In the genomic region with DNA sequence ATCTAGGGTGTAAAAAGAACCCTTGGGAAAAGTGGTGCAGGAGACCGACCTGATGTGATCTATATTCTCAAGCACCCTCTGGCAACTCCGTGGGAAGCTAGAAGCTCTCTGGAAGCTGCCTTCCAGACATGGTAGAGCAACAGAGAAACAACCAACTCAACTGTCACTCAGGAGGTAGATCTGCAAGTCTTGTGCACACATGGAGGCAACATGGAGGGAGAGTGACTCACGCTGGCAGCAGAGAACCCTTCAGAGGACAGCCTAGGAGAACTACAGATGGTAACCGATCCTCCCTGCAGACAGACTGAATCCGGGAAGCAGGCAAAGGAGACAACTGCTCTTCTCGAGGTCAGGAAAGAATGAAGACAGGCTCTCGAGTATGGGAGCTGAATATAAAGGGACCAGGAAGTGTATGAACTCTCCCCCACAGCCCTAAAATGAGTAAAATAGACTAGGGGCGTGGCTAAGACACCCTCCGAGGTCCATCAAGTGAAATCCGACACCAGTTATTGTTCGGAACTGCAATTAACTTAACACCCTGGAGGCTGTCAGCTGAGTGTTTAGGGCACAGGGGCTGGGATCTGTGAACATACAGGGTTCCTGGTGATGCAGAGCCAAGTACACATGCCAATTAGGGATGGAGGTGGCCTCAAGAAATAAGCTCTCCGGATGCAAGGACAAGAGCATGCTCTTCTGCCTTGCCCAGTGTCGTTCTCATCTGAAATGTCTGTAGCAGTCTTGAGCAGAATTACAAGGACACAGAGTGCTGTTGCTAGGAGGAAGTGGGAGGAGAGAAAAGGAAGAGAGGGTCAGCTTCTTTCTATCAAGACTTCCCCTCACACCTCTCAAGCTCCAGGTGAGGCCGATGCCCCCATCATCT, we compare ENCODE assay signal across 7 mouse cellular contexts.
DNase-seq lines count a peak whose midpoint lies in the region; ATAC-seq and TF ChIP-seq lines count a peak whose summit lies in the region.

No protein-coding gene starts in this region.

- H3K9me3 ChIP-seq in lung, embryonic 14.5 days (ENCODE audit: low read depth, low read length): no peaks in the 10 kb centered on the region
- H3K9me3 ChIP-seq in hindbrain, postnatal 0 days (ENCODE audit: low read length): no peaks in the 10 kb centered on the region
- no peaks in the 10 kb centered on the region for H3K9me3 ChIP-seq in neural tube, embryonic 14.5 days (ENCODE audit: control insufficient read depth, low read length)

- H3K4me2 ChIP-seq in lung, embryonic 14.5 days: peak overlapping the region; percentile 92; the same call in 1 of the 2 replicates
- peak overlapping the region; percentile 94 for H3K4me2 ChIP-seq in hindbrain, postnatal 0 days (ENCODE audit: low read depth, low read length)
- peak overlapping the region; percentile 87 for H3K4me2 ChIP-seq in neural tube, embryonic 14.5 days (ENCODE audit: low read depth, low read length)

- no peak overlapping the region for H3K27ac ChIP-seq in lung, embryonic 14.5 days (ENCODE audit: low read depth)
- peak overlapping the region; percentile 22; the same call in 1 of the 2 replicates for H3K27ac ChIP-seq in hindbrain, postnatal 0 days
- no peak overlapping the region; the same call in 1 of the 2 replicates for H3K27ac ChIP-seq in neural tube, embryonic 14.5 days (ENCODE audit: low read depth, low read length)

- H3K36me3 ChIP-seq in lung, embryonic 14.5 days (ENCODE audit: insufficient read depth): no peaks in the 10 kb centered on the region
- no peaks in the 10 kb centered on the region for H3K36me3 ChIP-seq in hindbrain, postnatal 0 days (ENCODE audit: insufficient read depth, low read length)
- no peaks in the 10 kb centered on the region for H3K36me3 ChIP-seq in neural tube, embryonic 14.5 days (ENCODE audit: control insufficient read depth, insufficient read depth, low read length)

- H3K4me3 ChIP-seq in lung, embryonic 14.5 days (ENCODE audit: low read depth, low read length): peak overlapping the region; percentile 59; the same call in 1 of the 2 replicates
- H3K4me3 ChIP-seq in lung, adult 2 months (replicated peaks; ENCODE audit: extremely low read depth, low read depth, low read length): no peak overlapping the region
- H3K4me3 ChIP-seq in hindbrain, postnatal 0 days (ENCODE audit: low read length): peak overlapping the region; percentile 75
- peak overlapping the region; percentile 78; the same call in 1 of the 2 replicates for H3K4me3 ChIP-seq in neural tube, embryonic 14.5 days (ENCODE audit: low read depth, low read length)

- H3K27me3 ChIP-seq in lung, embryonic 14.5 days (ENCODE audit: insufficient read depth, low read length): peaks cover 40% of the 10 kb centered on the region
- H3K27me3 ChIP-seq in hindbrain, postnatal 0 days (ENCODE audit: insufficient read depth, low read length): no peaks in the 10 kb centered on the region
- no peaks in the 10 kb centered on the region for H3K27me3 ChIP-seq in neural tube, embryonic 14.5 days (ENCODE audit: control insufficient read depth, insufficient read depth, low read length)

- WGBS in lung, embryonic 14.5 days: 8% methylated on average over 14 of the region's 14 CpGs
- 10% methylated on average over 14 of the region's 14 CpGs for WGBS in lung, adult 2 months
- WGBS in hindbrain, postnatal 0 days: 13% methylated on average over 14 of the region's 14 CpGs
- WGBS in neural tube, embryonic 14.5 days: 7% methylated on average over 14 of the region's 14 CpGs

- no peaks in the 10 kb centered on the region for H3K4me1 ChIP-seq in lung, embryonic 14.5 days (ENCODE audit: insufficient read depth)
- H3K4me1 ChIP-seq in lung, adult 2 months (ENCODE audit: control insufficient read depth, insufficient read depth, low read length): no peaks in the 10 kb centered on the region
- peaks cover 6% of the 10 kb centered on the region; the same call in 1 of the 2 replicates for H3K4me1 ChIP-seq in hindbrain, postnatal 0 days (ENCODE audit: insufficient read depth, low read length)
- peaks cover 13% of the 10 kb centered on the region; the same call in 1 of the 2 replicates for H3K4me1 ChIP-seq in neural tube, embryonic 14.5 days (ENCODE audit: control insufficient read depth, insufficient read depth, low read length)

- TF ChIP-seq POLR2A in lung, adult 2 months (IDR thresholded peaks at IDR 0.05; ENCODE audit: borderline replicate concordance, extremely low read depth, low read depth, low read length): no peak

- ATAC-seq in lung, embryonic 14.5 days (ENCODE audit: insufficient read depth): no peak; the same call in 1 of the 2 replicates
- peak; percentile 29; the same call in 1 of the 2 replicates for ATAC-seq in hindbrain, postnatal 0 days
- peak; percentile 36 for ATAC-seq in neural tube, embryonic 14.5 days (ENCODE audit: low read depth)
- no peak for ATAC-seq in megakaryocyte-erythroid progenitor cell, adult 5-6 weeks (replicated peaks; ENCODE audit: low FRiP score, low TSS enrichment, poor library complexity, severe bottlenecking)

- no peak overlapping the region for H3K9ac ChIP-seq in lung, embryonic 14.5 days
- peak overlapping the region; percentile 88; the same call in 1 of the 2 replicates for H3K9ac ChIP-seq in hindbrain, postnatal 0 days (replicated peaks; ENCODE audit: low read length)
- no peak overlapping the region for H3K9ac ChIP-seq in neural tube, embryonic 14.5 days (replicated peaks; ENCODE audit: low read depth, low read length)

- no peak for DNase-seq in lung, embryonic 14.5 days
- no peak for DNase-seq in lung, adult 2 months
- DNase-seq in embryo, embryonic 11 days: peak; percentile 51
- peak; percentile 46 for DNase-seq in hindbrain, postnatal 0 days (ENCODE audit: low spot score)
- DNase-seq in liver: no peak

- TF ChIP-seq CTCF in lung, embryonic 14.5 days (IDR thresholded peaks at IDR 0.05; ENCODE audit: low read depth): no peak
- no peak for TF ChIP-seq CTCF in lung, adult 2 months (IDR thresholded peaks at IDR 0.05; ENCODE audit: insufficient read depth, low read length)
- TF ChIP-seq CTCF in hindbrain, postnatal 0 days (IDR thresholded peaks at IDR 0.05; ENCODE audit: low read depth): no peak

Comparison
In these comparisons a context has a peak if more than half of its experiments do, and no peak if none do; other contexts are left out.
1. ATAC-seq: peak in hindbrain, postnatal 0 days (single experiment) and neural tube, embryonic 14.5 days (single experiment); none in lung, embryonic 14.5 days (single experiment) and megakaryocyte-erythroid progenitor cell, adult 5-6 weeks (single experiment).
2. DNase-seq: peak in embryo, embryonic 11 days (single experiment) and hindbrain, postnatal 0 days (single experiment); none in lung, embryonic 14.5 days (single experiment), lung, adult 2 months (single experiment) and liver (single experiment).
3. Peak in every context shown above with its lines, with median percentiles within 50 percentile points of each other: H3K4me2 ChIP-seq.